Mouse (Mus musculus): ENCODE measurements around the gene Ptpn11.
A peak's percentile ranks its signal among the peaks of the same experiment; 100 is the strongest.
"Not testable (repeated sequence)": the region's sequence is repeated elsewhere in the genome, so short reads cannot be mapped to it uniquely, and the experiment has no call there.

The Ptpn11 gene

DNA sequence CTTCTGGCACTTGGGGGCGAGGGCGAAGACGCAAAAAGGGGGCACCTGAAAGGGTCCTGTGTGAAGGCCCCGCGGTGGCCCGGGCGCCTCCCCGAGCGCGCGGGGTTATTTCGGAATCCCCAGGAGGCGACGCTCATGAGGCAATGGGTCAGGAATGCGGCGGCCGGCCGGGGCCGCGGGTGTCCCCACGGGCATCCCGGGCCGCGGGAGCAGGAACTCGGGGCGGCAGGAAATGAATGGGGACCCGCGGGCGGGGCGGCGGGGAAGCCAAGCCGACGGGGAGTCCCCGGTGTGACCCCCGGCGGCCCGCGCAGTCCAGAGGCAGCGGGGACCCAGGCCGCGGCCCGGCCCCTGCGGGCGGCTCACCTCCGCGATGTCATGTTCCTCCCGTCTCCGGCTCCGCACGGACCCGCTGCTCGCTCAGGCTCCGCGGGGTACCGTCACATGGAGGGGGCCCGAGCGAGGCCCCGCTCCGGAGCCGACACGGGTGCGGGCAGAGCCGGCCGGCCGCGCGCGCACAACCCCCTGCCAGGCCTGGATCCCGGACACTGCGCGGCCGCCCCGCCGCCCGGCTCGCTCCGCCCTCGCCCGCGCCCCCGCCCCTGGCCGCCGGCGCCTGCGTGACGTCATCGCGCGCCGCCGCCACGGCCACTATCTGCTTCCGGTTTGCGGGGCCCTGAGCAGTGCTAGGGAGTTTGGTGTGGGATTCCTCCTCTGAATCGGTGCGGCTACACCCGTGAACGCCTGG is at the start of gene Ptpn11:
Gene Ptpn11, minus strand, starts transcription at position 562 of the 748 bp plus-strand sequence.
- DNase-seq = peak; percentile 93 to 97

DNA sequence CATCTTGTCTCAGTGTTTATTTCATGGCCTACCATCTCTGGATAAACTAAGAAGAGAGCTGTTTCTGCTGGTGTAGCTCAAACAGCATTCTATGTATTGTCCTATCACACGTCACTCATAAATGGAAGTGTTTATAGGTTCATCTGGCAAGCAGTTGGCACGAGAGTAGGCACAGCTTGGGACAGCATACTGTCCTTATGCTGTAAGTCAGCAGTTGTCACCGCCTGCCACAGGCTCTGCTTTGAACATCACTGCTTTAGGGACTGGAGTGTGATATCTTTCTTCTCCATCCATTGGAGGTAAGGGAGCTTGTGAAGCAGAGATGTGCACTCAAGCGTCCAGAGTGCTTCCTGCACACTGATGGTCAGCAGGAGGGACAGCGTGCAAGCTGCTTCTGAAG is 48.6 kb upstream of the Ptpn11 start:
- DNase-seq = peak; percentile 68 to 73

DNA sequence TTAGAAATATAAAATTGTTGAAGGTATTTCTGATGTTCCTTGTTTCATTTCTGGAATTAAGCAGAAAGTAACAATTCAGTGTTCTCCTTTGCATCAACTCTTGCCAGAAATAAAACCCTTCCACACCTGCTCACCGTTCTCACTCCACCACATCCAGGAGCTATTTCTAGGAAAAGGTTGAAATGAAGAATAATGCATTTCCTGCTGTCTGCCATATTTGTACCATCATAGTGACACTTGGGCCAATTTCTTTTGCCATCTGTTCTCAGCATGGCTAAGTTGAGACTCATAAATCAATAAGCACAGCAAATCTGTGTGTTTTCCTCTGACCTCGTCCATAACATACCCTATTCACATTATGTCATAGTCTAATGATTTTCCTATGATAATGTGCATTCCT is 47.0 kb upstream of the Ptpn11 start:
- no peak for DNase-seq

GRCm38 (mm10) chr5:121236171-121236570 is 45.0 kb upstream of the Ptpn11 start:
- DNase-seq = peak; percentile 63 to 75

- DNase-seq = no peak
Measured at GRCm38 (mm10) chr5:121233726-121234125, 42.5 kb upstream of the Ptpn11 start.

- no peak for DNase-seq
Measured at GRCm38 (mm10) chr5:121232789-121233188, 41.6 kb upstream of the Ptpn11 start.

DNA sequence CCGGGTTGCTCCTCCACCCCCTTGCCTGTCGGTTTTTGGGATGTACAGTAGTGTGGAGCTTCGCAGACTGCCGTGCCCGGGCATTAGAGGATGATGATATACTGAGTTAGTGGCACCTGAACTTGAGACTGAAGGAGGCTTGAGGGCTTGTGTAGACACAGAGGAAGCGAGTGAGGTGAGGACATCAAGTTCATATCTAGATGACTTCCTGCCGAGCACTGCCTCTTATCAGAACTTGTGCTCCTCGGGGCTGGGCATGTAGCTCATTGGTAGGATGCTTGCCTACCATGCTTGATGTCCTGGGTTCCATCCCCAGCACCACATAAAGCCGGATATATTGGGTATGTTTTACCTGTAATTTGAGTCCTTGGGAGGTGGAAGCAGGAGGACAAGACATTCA is 39.6 kb upstream of the Ptpn11 start:
- no peak for DNase-seq

DNA sequence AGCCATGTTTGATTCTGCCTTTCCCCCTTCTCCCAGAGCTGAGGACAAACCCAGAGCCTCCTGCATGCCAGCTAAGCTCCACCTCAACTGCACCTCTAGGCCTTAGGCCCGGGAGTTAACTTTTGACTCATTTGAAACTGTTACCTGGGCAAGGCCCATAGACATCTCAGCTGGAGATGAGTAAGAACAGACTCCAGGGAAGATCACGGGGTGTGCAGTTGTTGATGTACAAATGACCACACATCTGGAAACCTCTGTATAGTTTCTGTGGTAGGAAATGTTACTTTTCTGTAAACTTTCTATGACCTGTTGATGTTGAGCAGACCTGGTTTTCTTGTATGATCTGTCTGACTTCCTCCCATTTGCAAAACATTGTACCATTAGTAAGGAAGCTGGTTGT is 38.0 kb upstream of the Ptpn11 start:
- no peak for DNase-seq

- not testable (repeated sequence) for DNase-seq
Measured at GRCm38 (mm10) chr5:121227330-121227729, 36.1 kb upstream of the Ptpn11 start.

DNA sequence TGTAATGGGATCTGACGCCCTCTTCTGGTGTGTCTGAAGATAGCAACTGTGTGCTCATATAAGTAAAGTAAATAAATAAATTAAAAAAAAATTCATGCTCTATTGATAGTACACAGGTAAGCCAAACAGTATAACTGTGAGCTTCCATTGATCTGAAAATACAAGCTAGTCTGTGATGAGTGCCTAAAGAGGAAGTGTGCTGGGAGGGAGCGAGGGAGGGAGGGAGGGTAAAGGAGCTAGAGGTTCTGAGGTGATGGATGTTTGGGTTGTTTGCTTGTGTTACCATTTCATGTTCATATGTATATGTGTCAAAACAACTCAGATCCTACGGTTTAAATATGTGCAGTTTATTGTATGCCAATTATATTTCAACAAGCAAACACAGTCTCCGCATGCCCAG is 35.6 kb upstream of the Ptpn11 start:
- no peak for DNase-seq

- no peak for DNase-seq
Measured at GRCm38 (mm10) chr5:121226406-121226805, 35.2 kb upstream of the Ptpn11 start.

GRCm38 (mm10) chr5:121225854-121226253 is 34.7 kb upstream of the Ptpn11 start:
- no peak for DNase-seq

DNA sequence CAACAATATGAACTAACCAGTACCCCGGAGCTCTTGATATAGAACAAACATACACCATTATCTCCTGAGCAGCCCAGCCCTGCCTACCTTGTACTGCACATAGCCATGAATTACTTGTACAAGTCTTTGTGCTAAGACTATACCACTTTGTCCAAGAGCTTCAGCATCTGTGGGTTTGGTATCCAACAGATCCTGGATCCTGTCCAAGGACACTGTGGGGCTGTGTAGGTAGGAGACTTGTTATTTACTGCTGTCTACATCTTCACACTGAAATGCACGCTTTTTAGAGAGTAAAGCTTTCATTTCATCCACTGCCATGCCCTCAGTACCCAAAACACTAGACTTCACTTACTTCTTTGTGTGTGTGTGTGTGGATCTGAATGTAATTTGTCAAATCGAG is 33.7 kb upstream of the Ptpn11 start:
- DNase-seq = peak in 1 of 2 experiments; percentile 22

DNA sequence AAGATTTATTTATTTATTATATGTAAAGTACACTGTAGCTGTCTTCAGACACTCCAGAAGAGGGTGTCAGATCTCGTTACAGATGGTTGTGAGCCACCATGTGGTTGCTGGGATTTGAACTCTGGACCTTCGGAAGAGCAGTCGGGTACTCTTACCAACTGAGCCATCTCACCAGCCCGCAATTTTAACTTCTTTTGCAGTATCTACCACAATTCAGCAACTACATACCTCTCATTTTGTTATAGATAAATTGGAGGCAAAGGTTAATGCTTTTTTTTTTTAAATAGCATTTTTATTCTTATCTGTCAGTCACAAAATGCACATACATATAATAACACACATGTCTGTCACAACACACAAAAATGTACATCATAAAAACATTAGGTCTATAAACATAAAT is 32.8 kb upstream of the Ptpn11 start:
- not testable (repeated sequence) for DNase-seq

DNA sequence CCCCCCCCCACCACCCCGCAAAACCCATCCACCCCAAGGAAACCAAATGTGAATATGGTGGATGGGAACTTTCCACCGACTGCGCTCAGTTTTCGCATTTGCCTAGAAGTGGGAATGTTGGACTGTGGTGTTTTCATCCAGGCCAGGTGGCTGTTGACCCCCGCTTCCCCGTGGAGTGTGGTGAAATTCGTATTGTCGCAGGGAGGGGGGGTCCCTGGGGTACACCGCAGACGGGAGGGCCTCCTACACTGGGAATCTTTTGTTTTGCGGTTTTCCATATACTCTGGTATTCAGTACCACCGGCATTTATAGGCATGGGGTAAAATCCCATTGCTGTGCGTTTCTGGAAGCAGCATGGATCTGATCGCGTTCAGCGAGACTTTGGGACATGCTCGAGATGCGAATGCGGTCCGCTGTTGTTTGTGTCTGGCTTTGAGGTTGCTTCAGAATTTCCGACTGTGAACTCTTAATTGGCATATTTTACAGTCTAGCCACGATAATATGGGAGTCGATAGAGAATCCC is 30.2 kb upstream of the Ptpn11 start:
- peak; percentile 46 to 47 for DNase-seq

DNA sequence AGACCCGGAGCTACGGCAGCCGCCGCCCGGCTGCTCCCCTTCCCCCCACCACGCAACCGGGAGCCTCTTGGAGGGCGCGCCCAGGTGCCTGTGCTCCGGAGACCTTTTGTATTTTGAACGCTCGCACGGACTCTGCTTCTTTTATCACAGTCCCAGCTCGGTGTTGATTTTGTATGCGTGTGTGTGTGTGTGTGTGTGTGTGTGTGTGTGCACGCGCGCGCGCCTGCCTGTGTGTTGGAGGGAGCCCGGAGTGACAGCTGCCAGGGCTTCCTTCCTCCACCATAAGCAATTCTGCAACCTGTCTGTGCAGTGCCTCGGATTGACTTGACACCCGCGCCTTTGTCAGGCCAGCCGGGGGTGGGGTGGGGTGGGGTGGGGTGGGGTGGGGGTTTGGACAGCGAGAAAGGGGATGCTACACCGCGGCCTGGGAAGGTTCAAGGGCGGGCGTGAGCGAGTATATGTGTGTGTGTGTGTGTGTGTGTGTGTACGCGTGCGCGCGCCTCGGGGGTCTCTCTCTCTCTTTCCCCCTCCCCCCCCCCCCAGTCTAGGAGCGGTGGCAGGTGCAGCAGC is 29.6 kb upstream of the Ptpn11 start:
- DNase-seq = peak; percentile 72 to 77

GRCm38 (mm10) chr5:121219980-121220731 is 29.0 kb upstream of the Ptpn11 start, which contains the start of gene Hectd4:
TSS of gene Hectd4 (plus strand) at chr5:121220219.
- DNase-seq = peak; percentile 97 to 99

- DNase-seq = no peak
Measured at GRCm38 (mm10) chr5:121219190-121219589, 28.0 kb upstream of the Ptpn11 start.

DNA sequence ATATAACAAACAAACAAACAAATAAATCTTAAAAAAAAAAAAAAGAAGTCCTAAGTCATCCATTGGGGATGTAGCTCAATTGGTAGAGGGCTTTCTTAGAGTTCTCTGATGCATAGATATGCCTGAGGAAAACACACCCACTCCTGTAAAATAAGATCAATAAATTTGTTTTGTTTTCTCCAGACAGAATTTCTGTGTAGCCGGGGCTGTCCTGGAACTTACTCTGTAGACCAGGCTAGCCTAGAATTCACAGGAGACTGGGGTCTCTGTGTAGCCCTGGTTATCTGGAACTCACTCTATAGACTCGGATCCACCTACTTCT is 26.1 kb upstream of the Ptpn11 start:
- DNase-seq = no peak

- not testable (repeated sequence) for DNase-seq
Measured at GRCm38 (mm10) chr5:121216584-121217312, 25.6 kb upstream of the Ptpn11 start.

GRCm38 (mm10) chr5:121216126-121216446 is 24.9 kb upstream of the Ptpn11 start:
- DNase-seq = no peak

- DNase-seq = peak; percentile 81 to 88
Measured at GRCm38 (mm10) chr5:121215380-121216125, 24.4 kb upstream of the Ptpn11 start.
